Mouse (Mus musculus) erythroid progenitor cell, adult 5-6 weeks (primary cell): Measurements from ENCODE around the gene Nod1. TPM values are rescaled to one million over a fixed set of nuclear protein-coding genes. Genes with fewer than 3 reads are reported as not detected.
"Not testable (repeated sequence)": the region's sequence is repeated elsewhere in the genome, so short reads cannot be mapped to it uniquely, and the experiment has no call there.

ENCODE experiments used
- ATAC-seq: replicated peaks from 2 replicates; pipeline ENCODE4 v1.8.0; 2016; ENCODE audit warnings: moderate number of reproducible peaks, mild to moderate bottlenecking, moderate TSS enrichment, inconsistent platforms; ENCODE audit not compliant: poor library complexity, low FRiP score, severe bottlenecking
- total RNA-seq, 2 experiments: library from RNA; stranded (forward) in 1 of 2; stranded (reverse) in 1 of 2; fragments of 150-400 nt in 1 of 2; fragments of 186-747, 209-891 nt in 1 of 2; gene quantifications; 2 replicates each; pipeline versions ENCODE4 v1.2.3 to v1.2.4; 2015 to 2017; ENCODE audit warnings: low replicate concordance in 2 of 2

Nod1 gene
- total RNA-seq, 2 experiments from 2014 or later: 0.98 to 16.3 TPM

DNA sequence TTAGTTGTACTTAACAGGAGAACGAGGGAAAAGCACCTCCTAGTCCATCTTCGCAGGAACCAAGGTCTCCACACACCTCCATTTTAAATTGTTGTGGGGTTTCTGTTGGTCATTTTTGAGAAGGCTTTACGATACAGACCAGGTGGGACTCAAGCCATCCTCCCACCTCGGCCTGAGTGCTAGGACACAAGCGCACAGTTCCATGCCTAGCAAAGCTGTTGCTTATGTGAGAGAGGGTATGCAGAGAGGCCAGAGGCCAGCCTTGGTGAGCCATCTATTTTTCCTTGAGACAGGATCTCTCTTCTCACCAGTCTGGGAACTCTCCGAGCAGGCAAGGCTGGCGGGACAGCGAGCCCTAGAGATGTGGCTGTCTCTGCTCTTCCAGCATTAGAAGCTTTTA is 11.7 kb upstream of the Nod1 start:
- no peak for ATAC-seq

- no peak for ATAC-seq
Observed at GRCm38 (mm10) chr6:54983526-54984050, 11.2 kb upstream of the Nod1 start.

GRCm38 (mm10) chr6:54979426-54979825 is 7.0 kb upstream of the Nod1 start:
- no peak for ATAC-seq

- ATAC-seq: no peak
Observed at GRCm38 (mm10) chr6:54975616-54976015, 3.2 kb upstream of the Nod1 start.

DNA sequence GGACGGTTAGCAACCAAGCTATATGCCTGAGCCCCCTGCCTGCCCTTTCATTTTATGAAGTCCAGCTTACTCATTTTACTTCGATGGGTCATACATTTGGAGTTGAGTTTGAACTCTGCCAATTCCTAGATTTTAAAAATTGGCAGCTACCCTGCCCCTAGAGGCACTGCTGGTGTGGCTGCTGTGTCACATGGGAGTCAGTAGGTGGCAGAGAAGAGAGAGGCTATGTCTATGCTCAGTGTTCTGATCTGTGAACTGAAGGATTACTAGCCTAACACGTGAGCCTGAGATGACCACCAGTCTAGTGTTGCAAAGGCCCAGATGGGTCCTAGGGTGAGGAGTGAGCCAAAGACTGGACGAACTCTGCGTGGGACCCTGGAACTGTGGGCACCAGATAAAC is 2.1 kb upstream of the Nod1 start:
- ATAC-seq: no peak

DNA sequence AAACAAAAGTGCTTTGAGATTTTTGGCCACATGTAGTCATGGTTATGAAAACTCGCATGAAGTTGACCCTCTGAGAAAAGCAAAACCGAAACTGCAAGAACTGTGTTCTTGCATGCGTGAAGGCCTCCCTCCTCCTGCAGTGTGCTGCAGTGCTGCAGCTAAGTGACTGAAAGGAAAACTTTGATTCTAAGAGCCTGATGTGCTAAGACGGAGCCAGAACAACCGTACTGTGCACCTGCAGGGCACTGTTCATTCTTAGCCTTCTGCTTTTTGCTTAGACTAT is 458 bp upstream of the Nod1 start:
- no peak for ATAC-seq

DNA sequence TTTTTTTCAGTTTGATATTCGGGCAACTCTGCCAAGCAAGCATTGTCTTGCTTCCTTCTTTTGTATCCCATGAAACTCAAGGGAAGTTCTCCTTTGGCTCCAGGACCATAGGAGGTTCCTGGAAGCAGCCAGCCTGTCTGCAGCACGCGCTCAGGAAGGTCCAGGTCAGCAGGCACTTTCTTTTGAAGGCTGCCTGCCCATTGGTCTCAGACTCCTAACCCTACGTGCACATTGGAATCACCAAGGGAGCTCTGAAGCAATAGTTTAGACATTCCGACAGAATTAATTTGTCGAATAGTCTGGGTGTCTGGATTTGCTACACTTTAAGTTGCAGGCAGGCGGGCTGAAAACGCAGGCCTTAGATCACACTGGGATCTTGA is 691 bp downstream of the Nod1 start:
- no peak for ATAC-seq

DNA sequence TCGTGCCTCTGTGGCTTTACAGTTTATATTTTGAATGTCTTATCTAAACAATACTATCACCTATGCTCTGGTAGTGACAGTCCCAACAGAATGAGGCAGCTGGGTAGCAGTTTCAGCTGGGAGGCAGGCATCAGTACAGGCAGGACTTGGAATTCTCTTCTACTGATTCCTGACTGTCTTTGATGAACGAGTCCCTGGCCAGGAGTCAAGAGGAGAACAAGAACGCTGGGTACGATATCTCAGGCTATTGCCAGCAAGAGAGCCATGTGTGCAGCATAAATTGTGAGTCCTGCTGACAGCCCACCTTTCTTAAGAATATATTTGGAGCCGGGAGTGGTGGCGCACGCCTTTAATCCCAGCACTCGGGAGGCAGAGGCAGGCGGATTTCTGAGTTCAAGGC is 1.9 kb downstream of the Nod1 start:
- no peak for ATAC-seq

- no peak for ATAC-seq
Observed at GRCm38 (mm10) chr6:54969801-54970200, 2.6 kb downstream of the Nod1 start.

GRCm38 (mm10) chr6:54967591-54967990 is 4.8 kb downstream of the Nod1 start:
- ATAC-seq: no peak

DNA sequence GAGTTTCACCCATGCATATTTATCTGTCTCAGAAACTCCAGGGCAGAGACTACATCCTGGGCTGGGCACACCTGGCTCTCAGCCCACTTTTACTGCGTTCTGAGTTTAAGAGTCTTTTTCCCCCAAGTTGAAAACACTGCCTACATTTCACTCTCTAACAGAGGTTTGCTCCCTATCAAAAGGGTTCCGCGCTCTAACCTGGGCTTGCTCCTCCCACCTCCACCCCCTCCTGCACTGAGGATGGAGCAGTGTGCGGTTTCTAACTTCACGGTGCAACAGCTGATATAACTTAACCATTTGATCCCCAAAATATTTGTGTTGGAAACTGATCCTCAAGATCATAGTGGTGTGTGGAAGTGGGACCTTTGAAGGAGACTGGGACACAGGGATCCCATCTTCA is 7.2 kb downstream of the Nod1 start:
- no peak for ATAC-seq

GRCm38 (mm10) chr6:54964755-54965154 is 7.7 kb downstream of the Nod1 start:
- no peak for ATAC-seq

GRCm38 (mm10) chr6:54963599-54963998 is 8.8 kb downstream of the Nod1 start:
- ATAC-seq: no peak

GRCm38 (mm10) chr6:54957655-54958054 is 14.8 kb downstream of the Nod1 start:
- no peak for ATAC-seq

DNA sequence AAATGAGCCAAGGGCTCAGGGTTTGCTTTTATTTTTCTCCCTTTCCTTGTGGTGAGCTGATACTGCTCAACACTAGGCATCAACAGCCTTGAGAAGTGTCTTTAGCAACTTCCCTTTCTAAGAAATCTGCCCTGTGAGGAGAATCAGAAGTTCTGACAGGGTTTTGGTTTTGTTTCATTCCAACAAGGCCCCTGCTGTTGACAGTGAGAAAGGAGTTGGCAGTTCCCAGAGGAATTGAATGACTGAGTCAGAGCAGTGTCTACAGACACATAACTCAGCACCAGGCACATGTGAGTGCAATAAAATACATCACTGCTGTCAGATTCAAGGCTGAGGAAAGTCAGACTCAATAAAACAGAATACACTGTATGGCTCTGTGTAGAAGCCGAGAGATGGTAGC is 16.0 kb downstream of the Nod1 start:
- ATAC-seq: no peak

DNA sequence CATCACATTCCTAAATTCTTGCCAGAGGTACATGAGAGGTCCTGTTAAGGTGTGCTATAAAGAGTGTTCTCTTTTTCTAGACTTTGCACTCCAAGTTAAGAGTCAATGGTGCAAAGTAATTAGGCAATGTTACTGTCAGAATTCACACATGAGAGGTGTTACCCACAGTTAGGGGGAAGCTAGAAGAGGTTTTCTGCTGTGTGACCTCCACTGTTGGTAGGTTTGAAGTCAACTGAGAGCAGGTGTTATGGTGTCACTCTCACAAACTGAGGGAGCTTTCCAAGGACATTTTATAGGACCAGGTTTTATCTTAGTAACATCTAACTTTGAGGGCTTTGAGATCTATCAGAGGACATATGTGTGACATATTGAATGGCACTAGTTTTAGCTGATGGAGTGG is 16.5 kb downstream of the Nod1 start:
- no peak for ATAC-seq

DNA sequence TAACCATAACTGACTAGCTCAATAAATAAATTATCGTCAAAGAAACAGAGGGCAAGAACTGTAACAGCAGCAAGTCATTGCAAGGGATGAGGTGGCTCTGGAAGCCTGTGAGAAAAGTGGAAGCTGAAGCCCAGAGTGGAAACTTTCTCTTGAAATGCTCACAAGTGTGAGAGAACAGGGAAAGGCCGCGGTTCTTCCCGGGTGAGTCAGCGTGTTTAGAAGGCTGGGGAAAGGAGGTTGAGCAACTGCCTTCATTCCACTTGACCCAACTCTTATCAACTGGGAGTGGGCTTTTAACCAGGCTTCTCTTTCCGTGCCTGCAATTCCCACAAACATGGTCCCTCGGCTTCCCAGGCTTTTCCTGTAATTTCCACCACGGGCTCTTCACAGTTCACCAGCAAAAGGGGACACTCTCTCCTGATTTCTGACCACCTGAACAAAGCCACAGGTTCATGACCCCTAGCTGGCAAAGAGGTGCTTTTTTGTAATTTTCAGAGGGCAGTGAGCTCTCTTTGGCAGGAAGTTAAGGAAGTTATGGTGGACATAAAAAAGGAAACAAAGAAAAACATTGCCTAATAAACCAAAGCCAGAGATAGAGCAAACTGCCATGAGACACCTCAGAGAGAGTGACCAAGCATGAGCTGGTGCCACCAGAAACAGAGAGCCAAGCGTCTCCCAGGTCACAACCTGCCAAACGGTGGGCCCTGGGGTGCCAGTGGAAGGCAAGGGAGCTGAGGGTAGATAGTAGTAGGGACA is 17.6 kb downstream of the Nod1 start:
- ATAC-seq: no peak

DNA sequence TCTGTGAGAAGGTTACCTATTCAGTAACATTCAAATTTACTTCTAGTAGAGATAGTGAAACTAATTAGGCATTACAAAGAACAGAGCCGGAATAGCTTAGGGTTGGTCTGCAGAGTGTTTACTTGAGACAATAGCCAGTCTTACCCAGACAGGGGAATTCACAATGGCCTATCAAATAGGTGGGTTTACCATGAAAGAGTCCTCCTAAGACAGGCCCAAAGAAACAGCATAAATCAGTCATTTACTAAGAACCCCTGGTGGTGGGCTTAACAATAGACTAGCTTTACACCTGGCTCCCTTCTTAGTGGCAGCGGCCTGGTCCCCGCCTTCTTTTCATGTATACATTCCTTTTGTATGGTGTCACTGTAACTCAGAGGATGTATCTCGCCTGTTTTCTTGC is 19.0 kb downstream of the Nod1 start:
- ATAC-seq: not testable (repeated sequence)

DNA sequence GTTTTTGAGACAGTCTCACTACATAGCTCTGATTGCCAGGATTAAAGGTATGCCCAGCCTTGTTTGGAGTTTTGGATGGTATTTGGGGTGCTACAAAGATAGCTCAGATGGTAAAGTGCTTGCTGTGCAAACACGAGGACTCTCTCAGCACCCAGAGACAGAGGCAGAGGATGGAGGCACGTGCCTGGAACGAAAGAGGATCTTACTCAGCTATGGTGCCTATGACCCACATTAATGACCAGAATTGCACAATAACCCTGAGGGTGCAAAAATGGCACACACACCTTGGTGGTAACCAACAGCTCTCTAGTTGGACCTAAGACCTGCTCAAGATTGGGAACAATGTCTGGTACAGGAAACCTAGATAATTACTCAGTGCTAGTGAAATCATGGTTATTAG is 19.9 kb downstream of the Nod1 start:
- ATAC-seq: no peak

GRCm38 (mm10) chr6:54948682-54949081 is 23.7 kb downstream of the Nod1 start:
- no peak for ATAC-seq

- ATAC-seq: no peak
Observed at GRCm38 (mm10) chr6:54946241-54946953, 26.0 kb downstream of the Nod1 start.

- ATAC-seq: no peak
Observed at GRCm38 (mm10) chr6:54944551-54944950, 27.9 kb downstream of the Nod1 start.
